Mouse (Mus musculus): ENCODE data around the gene Hnrnpm. TPM values are rescaled to one million over a fixed set of nuclear protein-coding genes. Genes with fewer than 3 reads are reported as not detected.
A peak's percentile ranks its signal among the peaks of the same experiment; 100 is the strongest.

Gene Hnrnpm
- polyA plus RNA-seq, 1 experiment from 2014 or later: 122 TPM

DNA sequence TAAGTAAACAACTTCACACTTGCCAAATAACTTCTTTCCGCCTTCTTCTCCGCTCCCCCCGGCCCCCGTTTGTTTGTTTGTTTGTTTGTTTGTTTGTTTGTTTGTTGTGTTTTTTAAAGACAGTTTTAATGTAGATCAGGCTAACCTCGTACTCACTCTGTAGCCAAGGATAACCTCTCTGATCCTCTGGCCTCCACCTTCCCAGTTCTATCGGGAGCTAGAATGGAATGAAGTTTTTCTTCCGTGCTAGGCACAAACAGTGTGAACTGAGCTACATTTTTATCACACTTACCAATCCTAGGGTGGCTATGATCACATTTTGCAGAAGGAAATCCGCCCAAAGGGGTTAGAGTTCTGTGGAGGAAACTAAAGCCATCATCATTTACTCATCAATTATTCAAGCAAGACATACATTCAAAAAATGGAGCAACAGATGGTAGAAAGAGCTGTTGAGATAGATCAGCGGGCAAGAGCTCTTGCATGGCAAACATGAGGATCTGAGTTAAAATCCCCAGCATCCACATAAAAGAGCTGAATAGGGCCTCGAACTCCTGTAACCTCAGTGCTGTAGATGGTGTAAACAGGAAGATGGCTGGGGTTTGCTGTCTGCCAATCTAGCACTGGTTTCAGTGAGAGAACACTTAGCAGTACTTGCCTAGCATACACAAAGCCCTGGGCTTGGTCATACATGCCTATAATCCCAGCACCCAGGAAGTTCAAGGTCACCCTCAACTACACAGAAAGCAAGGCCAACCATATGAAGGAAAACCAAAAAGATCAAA is 32.5 kb upstream of the Hnrnpm start:
- Histone ChIP-seq H3K36me3 (ENCODE audit: control insufficient read depth, insufficient read depth, low read length) (no peaks in the 10 kb centered on the region), H3K9ac (ENCODE audit: low read length) (no peak overlapping the region), H3K4me2 (replicated peaks; ENCODE audit: low read depth) (0 out of 2 replicates have a peak overlapping the region, but pooled peaks have one; percentile 8), H3K27me3 (ENCODE audit: control insufficient read depth, insufficient read depth, low read length) (no peaks in the 10 kb centered on the region), H3K4me1 (replicated peaks; ENCODE audit: control insufficient read depth, insufficient read depth) (no peaks in the 10 kb centered on the region), H3K9me3 (ENCODE audit: control insufficient read depth, low read length) (no peaks in the 10 kb centered on the region), H3K4me3 (ENCODE audit: low read depth, low read length) (peak overlapping the region; percentile 60; the same call in 1 of the 2 replicates), H3K27ac (replicated peaks) (no peak overlapping the region)
- DNase-seq (ENCODE audit: low spot score) (no peak), ATAC-seq (ENCODE audit: low FRiP score, low TSS enrichment) (no peak)
- TF ChIP-seq CTCF (IDR thresholded peaks at IDR 0.05; ENCODE audit: low read depth) (no peak), EP300 (optimal IDR thresholded peaks at IDR 0.05) (no peak)
- WGBS: 40% methylated on average over 10 of the region's 10 CpGs

DNA sequence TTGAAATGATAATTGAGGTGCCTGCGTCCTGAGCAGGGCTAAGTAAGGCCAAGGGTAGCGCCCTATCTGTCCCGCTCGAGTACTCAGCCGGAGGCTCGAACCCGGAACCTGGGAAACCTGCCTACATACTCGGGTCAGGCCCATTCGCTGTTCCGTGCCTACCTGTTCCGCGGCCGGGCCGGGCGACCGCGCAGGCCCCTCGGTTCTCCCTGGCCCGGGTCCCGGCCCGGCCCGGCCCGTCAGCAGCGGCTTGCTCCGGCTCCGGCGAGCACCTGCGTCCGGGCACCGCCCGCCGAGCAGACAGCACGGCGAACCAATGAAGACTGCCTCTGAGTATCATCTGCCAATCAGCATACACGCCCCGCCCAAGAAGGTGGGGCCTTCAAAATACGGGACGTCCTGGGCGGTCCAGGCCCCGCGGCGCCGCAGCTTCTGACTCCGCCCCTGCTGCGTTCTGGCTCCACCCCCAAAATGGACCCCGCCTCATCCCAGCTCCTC is 31.8 kb upstream of the Hnrnpm start, which contains the start of gene March2:
Gene March2, minus strand, starts transcription at position 287 of the 498 bp plus-strand sequence.
- 0% methylated on average over 46 of the region's 46 CpGs for WGBS
- Histone ChIP-seq H3K4me3 (ENCODE audit: low read depth, low read length) (peak within 1 kb of the TSS; percentile 60), H3K9me3 (ENCODE audit: control insufficient read depth, low read length) (no peaks in the 10 kb centered on the region), H3K27me3 (ENCODE audit: control insufficient read depth, insufficient read depth, low read length) (no peaks in the 10 kb centered on the region), H3K4me1 (replicated peaks; ENCODE audit: control insufficient read depth, insufficient read depth) (no peaks in the 10 kb centered on the region), H3K4me2 (replicated peaks; ENCODE audit: low read depth) (peak within 1 kb of the TSS; percentile 79), H3K27ac (replicated peaks) (peak within 1 kb of the TSS; percentile 19; the same call in 1 of the 2 replicates), H3K36me3 (ENCODE audit: control insufficient read depth, insufficient read depth, low read length) (no peaks in the 10 kb centered on the region), H3K9ac (ENCODE audit: low read length) (peak within 1 kb of the TSS; percentile 68)
- ATAC-seq (ENCODE audit: low FRiP score, low TSS enrichment) (peak; percentile 100), DNase-seq (ENCODE audit: low spot score) (peak; percentile 99)
- TF ChIP-seq CTCF (IDR thresholded peaks at IDR 0.05; ENCODE audit: low read depth) (no peak), EP300 (optimal IDR thresholded peaks at IDR 0.05) (no peak)

GRCm38 (mm10) chr17:33717982-33718381 is 31.3 kb upstream of the Hnrnpm start:
- H3K4me3 ChIP-seq (ENCODE audit: low read depth, low read length): peak overlapping the region; percentile 60
- H3K36me3 ChIP-seq (ENCODE audit: control insufficient read depth, insufficient read depth, low read length): no peaks in the 10 kb centered on the region
- no peaks in the 10 kb centered on the region for H3K4me1 ChIP-seq (replicated peaks; ENCODE audit: control insufficient read depth, insufficient read depth)
- DNase-seq (ENCODE audit: low spot score): no peak
- H3K9me3 ChIP-seq (ENCODE audit: control insufficient read depth, low read length): no peaks in the 10 kb centered on the region
- 8% methylated on average over 8 of the region's 8 CpGs for WGBS
- H3K4me2 ChIP-seq (replicated peaks; ENCODE audit: low read depth): peak overlapping the region; percentile 79
- no peak for ATAC-seq (ENCODE audit: low FRiP score, low TSS enrichment)
- no peaks in the 10 kb centered on the region for H3K27me3 ChIP-seq (ENCODE audit: control insufficient read depth, insufficient read depth, low read length)
- peak overlapping the region; percentile 19; the same call in 1 of the 2 replicates for H3K27ac ChIP-seq (replicated peaks)
- TF ChIP-seq EP300 (optimal IDR thresholded peaks at IDR 0.05): no peak
- no peak for TF ChIP-seq CTCF (IDR thresholded peaks at IDR 0.05; ENCODE audit: low read depth)
- peak overlapping the region; percentile 68 for H3K9ac ChIP-seq (ENCODE audit: low read length)

DNA sequence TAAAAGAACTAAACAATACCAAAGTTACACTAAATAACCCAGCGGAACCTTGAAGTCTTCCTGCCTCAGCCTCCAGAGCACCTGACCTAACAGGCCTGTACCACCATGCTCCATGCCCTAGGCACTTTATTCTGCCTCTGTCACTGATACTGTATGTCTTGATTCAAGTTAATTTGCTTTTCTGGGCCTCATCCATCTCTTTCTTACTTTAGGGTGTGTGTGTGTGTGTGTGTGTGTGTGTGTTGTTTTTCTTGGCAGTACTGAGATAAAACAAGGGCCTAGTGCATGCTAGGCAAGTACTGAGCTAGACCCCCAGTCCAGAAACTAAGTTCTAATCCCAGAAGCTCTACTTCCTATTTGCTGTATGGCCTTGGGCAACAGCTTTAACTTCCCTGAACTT is 30.6 kb upstream of the Hnrnpm start:
- Histone ChIP-seq H3K4me2 (replicated peaks; ENCODE audit: low read depth) (no peak overlapping the region), H3K36me3 (ENCODE audit: control insufficient read depth, insufficient read depth, low read length) (no peaks in the 10 kb centered on the region), H3K9ac (ENCODE audit: low read length) (no peak overlapping the region), H3K27ac (replicated peaks) (no peak overlapping the region), H3K4me1 (replicated peaks; ENCODE audit: control insufficient read depth, insufficient read depth) (no peaks in the 10 kb centered on the region), H3K9me3 (ENCODE audit: control insufficient read depth, low read length) (no peaks in the 10 kb centered on the region), H3K4me3 (ENCODE audit: low read depth, low read length) (no peak overlapping the region), H3K27me3 (ENCODE audit: control insufficient read depth, insufficient read depth, low read length) (no peaks in the 10 kb centered on the region)
- ATAC-seq (ENCODE audit: low FRiP score, low TSS enrichment) (no peak), DNase-seq (ENCODE audit: low spot score) (no peak)
- WGBS: 100% methylated on average over 1 of the region's 1 CpGs
- TF ChIP-seq CTCF (IDR thresholded peaks at IDR 0.05; ENCODE audit: low read depth): no peak
- TF ChIP-seq EP300 (optimal IDR thresholded peaks at IDR 0.05): no peak

GRCm38 (mm10) chr17:33714779-33715178 is 28.1 kb upstream of the Hnrnpm start:
- H3K27me3 ChIP-seq (ENCODE audit: control insufficient read depth, insufficient read depth, low read length): no peaks in the 10 kb centered on the region
- H3K27ac ChIP-seq (replicated peaks): no peak overlapping the region
- H3K36me3 ChIP-seq (ENCODE audit: control insufficient read depth, insufficient read depth, low read length): no peaks in the 10 kb centered on the region
- no peak overlapping the region for H3K9ac ChIP-seq (ENCODE audit: low read length)
- DNase-seq (ENCODE audit: low spot score) (no peak), ATAC-seq (ENCODE audit: low FRiP score, low TSS enrichment) (no peak)
- no peak overlapping the region for H3K4me2 ChIP-seq (replicated peaks; ENCODE audit: low read depth)
- TF ChIP-seq EP300 (optimal IDR thresholded peaks at IDR 0.05) (no peak), CTCF (IDR thresholded peaks at IDR 0.05; ENCODE audit: low read depth) (no peak)
- H3K4me1 ChIP-seq (replicated peaks; ENCODE audit: control insufficient read depth, insufficient read depth): no peaks in the 10 kb centered on the region
- no peaks in the 10 kb centered on the region for H3K9me3 ChIP-seq (ENCODE audit: control insufficient read depth, low read length)
- no peak overlapping the region for H3K4me3 ChIP-seq (ENCODE audit: low read depth, low read length)
- WGBS: 74% methylated on average over 1 of the region's 1 CpGs

- H3K27ac ChIP-seq (replicated peaks): no peak overlapping the region
- no peak overlapping the region for H3K9ac ChIP-seq (ENCODE audit: low read length)
- no peak overlapping the region for H3K4me2 ChIP-seq (replicated peaks; ENCODE audit: low read depth)
- H3K9me3 ChIP-seq (ENCODE audit: control insufficient read depth, low read length): no peaks in the 10 kb centered on the region
- 0 out of 2 replicates have a peak, but pooled peaks cover 3% of the 10 kb centered on the region for H3K36me3 ChIP-seq (ENCODE audit: control insufficient read depth, insufficient read depth, low read length)
- 68% methylated on average over 5 of the region's 5 CpGs for WGBS
- H3K4me1 ChIP-seq (replicated peaks; ENCODE audit: control insufficient read depth, insufficient read depth): no peaks in the 10 kb centered on the region
- no peak overlapping the region for H3K4me3 ChIP-seq (ENCODE audit: low read depth, low read length)
- DNase-seq (ENCODE audit: low spot score) (no peak), ATAC-seq (ENCODE audit: low FRiP score, low TSS enrichment) (no peak)
- no peaks in the 10 kb centered on the region for H3K27me3 ChIP-seq (ENCODE audit: control insufficient read depth, insufficient read depth, low read length)
- no peak for TF ChIP-seq EP300 (optimal IDR thresholded peaks at IDR 0.05)
- no peak for TF ChIP-seq CTCF (IDR thresholded peaks at IDR 0.05; ENCODE audit: low read depth)
Observed at GRCm38 (mm10) chr17:33713271-33713670, 26.6 kb upstream of the Hnrnpm start.

All from stomach, postnatal 0 days (tissue).